Mouse (Mus musculus) heart, embryonic 16.5 days (tissue): ENCODE measurements around the gene Spin1. TPM values are rescaled to one million over a fixed set of nuclear protein-coding genes. Genes with fewer than 3 reads are reported as not detected.
A peak's percentile ranks its signal among the peaks of the same experiment; 100 is the strongest.

ENCODE experiments used
- ATAC-seq: fragments of 200-750 bp; cut with Nextera tagmentation; replicated peaks from 2 replicates; pipeline ENCODE4 v1.8.0; 2017; ENCODE audit warnings: moderate number of reproducible peaks; ENCODE audit not compliant: insufficient read depth, low FRiP score; ENCODE audit errors: extremely low read depth
- H3K27ac ChIP-seq: fragments of 300-500 bp; sonication (generic); 2 replicates; pipeline ENCODE4 v1.5.1; 2014; ENCODE audit warnings: mild to moderate bottlenecking, low read length, control low read depth, moderate library complexity
- H3K27me3 ChIP-seq: fragments of 300-500 bp; sonication (generic); 2 replicates; pipeline ENCODE4 v1.6.1; 2014; ENCODE audit warnings: low read length, mixed read lengths; ENCODE audit not compliant: control insufficient read depth, insufficient read depth
- H3K36me3 ChIP-seq: fragments of 300-500 bp; sonication (generic); 2 replicates; pipeline ENCODE4 v1.6.1; 2014; ENCODE audit not compliant: control insufficient read depth, insufficient read depth
- H3K4me1 ChIP-seq: fragments of 300-500 bp; sonication (generic); 2 replicates; pipeline ENCODE4 v1.6.1; 2014; ENCODE audit warnings: low read length, mixed read lengths; ENCODE audit not compliant: control insufficient read depth, insufficient read depth
- H3K4me2 ChIP-seq: fragments of 300-500 bp; sonication (generic); 2 replicates; pipeline ENCODE4 v1.6.1; 2014; ENCODE audit warnings: low read depth, mild to moderate bottlenecking, control low read depth, low read length
- H3K4me3 ChIP-seq: fragments of 300-500 bp; sonication (generic); 2 replicates; pipeline ENCODE4 v1.5.1; 2014; ENCODE audit warnings: mild to moderate bottlenecking, control low read depth, low read length
- H3K9ac ChIP-seq: fragments of 300-500 bp; sonication (generic); 2 replicates; pipeline ENCODE4 v1.6.1; 2014; ENCODE audit warnings: low read length, control low read depth
- H3K9me3 ChIP-seq: fragments of 300-500 bp; sonication (generic); replicated peaks from 2 replicates; pipeline ENCODE4 v1.6.1; 2016; ENCODE audit warnings: low read length; ENCODE audit not compliant: control insufficient read depth
- WGBS: fragments of 180-500 bp; shearing (Covaris S2); extraction: QIAGEN DNeasy Blood & Tissue Kit; methylation state at CpG from one replicate; pipeline ENCODE4 v1.1.7; 2014; 5-methylcytosine and 5-hydroxymethylcytosine counted together
- polyA plus RNA-seq: library from polyadenylated mRNA; unstranded; fragments of >200 nt; fragmentation: Nextera tagmentation; extraction: Ambion mirVana; gene quantifications from 2 replicates; pipeline ENCODE4 v1.2.1, GENCODE M21; 2015

Gene Spin1
- polyA plus RNA-seq, 1 experiment from 2014 or later: 50.1 TPM

GRCm38 (mm10) chr13:51166711-51167110, 66.0 kb downstream of the Spin1 start:
- H3K9me3 ChIP-seq: no peaks in the 10 kb centered on the region; the same call in 1 of the 2 replicates
- peaks cover 3% of the 10 kb centered on the region for H3K4me1 ChIP-seq
- WGBS: 53% methylated on average over 11 of the region's 11 CpGs
- no peak for ATAC-seq
- no peak overlapping the region for H3K27ac ChIP-seq
- H3K4me3 ChIP-seq: no peak overlapping the region
- 0 out of 2 replicates have a peak, but pooled peaks cover 3% of the 10 kb centered on the region for H3K36me3 ChIP-seq
- H3K9ac ChIP-seq: no peak overlapping the region
- H3K4me2 ChIP-seq: no peak overlapping the region
- peaks cover 4% of the 10 kb centered on the region for H3K27me3 ChIP-seq

- ATAC-seq: peak; percentile 20; the same call in 1 of the 2 replicates
Observed at GRCm38 (mm10) chr13:51170215-51170614, 69.5 kb downstream of the Spin1 start.

GRCm38 (mm10) chr13:51170691-51171680, 70.3 kb downstream of the Spin1 start, which contains the start of gene Nxnl2:
Gene Nxnl2 (plus strand): TSS chr13:51171022.
- Histone ChIP-seq H3K36me3 (no peaks in the 10 kb centered on the region), H3K27me3 (peaks cover 10% of the 10 kb centered on the region), H3K9ac (peak within 1 kb of the TSS; percentile 70), H3K9me3 (no peaks in the 10 kb centered on the region), H3K4me2 (peak within 1 kb of the TSS; percentile 98), H3K27ac (no peak within 1 kb of the TSS), H3K4me3 (peak within 1 kb of the TSS; percentile 59), H3K4me1 (peaks cover 5% of the 10 kb centered on the region)
- under 1% methylated on average over 64 of the region's 64 CpGs for WGBS
- peak; percentile 76 for ATAC-seq

More at GRCm38 (mm10) chr13:51170215-51170614, 69.5 kb downstream of the Spin1 start:
- H3K4me1 ChIP-seq: peaks cover 5% of the 10 kb centered on the region
- H3K4me3 ChIP-seq: peak overlapping the region; percentile 59
- WGBS: 24% methylated on average over 11 of the region's 11 CpGs
- H3K9ac ChIP-seq: peak overlapping the region; percentile 70; the same call in 1 of the 2 replicates
- H3K36me3 ChIP-seq: no peaks in the 10 kb centered on the region
- no peak overlapping the region for H3K27ac ChIP-seq
- H3K27me3 ChIP-seq: peaks cover 10% of the 10 kb centered on the region
- peak overlapping the region; percentile 98 for H3K4me2 ChIP-seq
- no peaks in the 10 kb centered on the region for H3K9me3 ChIP-seq

GRCm38 (mm10) chr13:51172601-51173000, 71.9 kb downstream of the Spin1 start:
- Histone ChIP-seq H3K9ac (no peak overlapping the region), H3K36me3 (no peaks in the 10 kb centered on the region), H3K27ac (no peak overlapping the region), H3K4me1 (peaks cover 5% of the 10 kb centered on the region), H3K9me3 (no peaks in the 10 kb centered on the region), H3K27me3 (peaks cover 10% of the 10 kb centered on the region), H3K4me3 (no peak overlapping the region), H3K4me2 (no peak overlapping the region)
- ATAC-seq: no peak
- 97% methylated on average over 7 of the region's 7 CpGs for WGBS

GRCm38 (mm10) chr13:51178932-51179331, 78.3 kb downstream of the Spin1 start:
- Histone ChIP-seq H3K27me3 (no peaks in the 10 kb centered on the region), H3K27ac (no peak overlapping the region), H3K9me3 (no peaks in the 10 kb centered on the region), H3K36me3 (no peaks in the 10 kb centered on the region), H3K4me3 (no peak overlapping the region), H3K9ac (no peak overlapping the region), H3K4me2 (no peak overlapping the region), H3K4me1 (peaks cover 2% of the 10 kb centered on the region; the same call in 1 of the 2 replicates)
- ATAC-seq: no peak
- WGBS: 67% methylated on average over 10 of the region's 10 CpGs

GRCm38 (mm10) chr13:51179362-51179761, 78.7 kb downstream of the Spin1 start:
- Histone ChIP-seq H3K4me3 (no peak overlapping the region), H3K4me2 (no peak overlapping the region), H3K4me1 (peaks cover 2% of the 10 kb centered on the region; the same call in 1 of the 2 replicates), H3K9ac (no peak overlapping the region), H3K36me3 (no peaks in the 10 kb centered on the region), H3K27ac (no peak overlapping the region), H3K9me3 (no peaks in the 10 kb centered on the region), H3K27me3 (no peaks in the 10 kb centered on the region)
- ATAC-seq: no peak
- WGBS: 25% methylated on average over 3 of the region's 3 CpGs

- Histone ChIP-seq H3K27me3 (no peaks in the 10 kb centered on the region), H3K4me3 (no peak overlapping the region), H3K4me1 (no peaks in the 10 kb centered on the region), H3K9ac (no peak overlapping the region), H3K36me3 (no peaks in the 10 kb centered on the region), H3K4me2 (no peak overlapping the region), H3K27ac (no peak overlapping the region), H3K9me3 (peaks cover 7% of the 10 kb centered on the region; the same call in 1 of the 2 replicates)
- WGBS: 75% methylated on average over 7 of the region's 7 CpGs
- ATAC-seq: no peak
Observed at GRCm38 (mm10) chr13:51182236-51182635, 81.6 kb downstream of the Spin1 start.

- no peak overlapping the region for H3K4me2 ChIP-seq
- no peaks in the 10 kb centered on the region for H3K27me3 ChIP-seq
- 73% methylated on average over 3 of the region's 3 CpGs for WGBS
- H3K27ac ChIP-seq: no peak overlapping the region
- no peak for ATAC-seq
- no peaks in the 10 kb centered on the region for H3K4me1 ChIP-seq
- H3K36me3 ChIP-seq: no peaks in the 10 kb centered on the region
- H3K4me3 ChIP-seq: no peak overlapping the region
- H3K9ac ChIP-seq: no peak overlapping the region
- H3K9me3 ChIP-seq: peaks cover 7% of the 10 kb centered on the region; the same call in 1 of the 2 replicates
Observed at GRCm38 (mm10) chr13:51184896-51185295, 84.2 kb downstream of the Spin1 start.

- ATAC-seq: no peak
- 47% methylated on average over 3 of the region's 3 CpGs for WGBS
- H3K27me3 ChIP-seq: no peaks in the 10 kb centered on the region
- no peak overlapping the region for H3K4me2 ChIP-seq
- no peaks in the 10 kb centered on the region for H3K36me3 ChIP-seq
- H3K27ac ChIP-seq: no peak overlapping the region
- no peak overlapping the region for H3K4me3 ChIP-seq
- peaks cover 6% of the 10 kb centered on the region; the same call in 1 of the 2 replicates for H3K9me3 ChIP-seq
- H3K9ac ChIP-seq: no peak overlapping the region
- H3K4me1 ChIP-seq: no peaks in the 10 kb centered on the region
Observed at GRCm38 (mm10) chr13:51190336-51190735, 89.7 kb downstream of the Spin1 start.
